Mouse (Mus musculus): Measurements from ENCODE around the gene Mpzl1.

GRCm38 (mm10) chr1:165604203-165604602 is 30.1 kb downstream of the Mpzl1 start:
- no peak for TF ChIP-seq EP300 (optimal IDR thresholded peaks at IDR 0.05)
- TF ChIP-seq CTCF (IDR thresholded peaks at IDR 0.05; ENCODE audit: low read depth), result no peak

All from stomach, postnatal 0 days (tissue).